Mouse (Mus musculus): Measurements from ENCODE around the gene Marc2. TPM values are rescaled to one million over a fixed set of nuclear protein-coding genes. Genes with fewer than 3 reads are reported as not detected.
A peak's percentile ranks its signal among the peaks of the same experiment; 100 is the strongest.

The Marc2 gene
- polyA plus RNA-seq, 1 experiment from 2014 or later: 97.3 TPM

DNA sequence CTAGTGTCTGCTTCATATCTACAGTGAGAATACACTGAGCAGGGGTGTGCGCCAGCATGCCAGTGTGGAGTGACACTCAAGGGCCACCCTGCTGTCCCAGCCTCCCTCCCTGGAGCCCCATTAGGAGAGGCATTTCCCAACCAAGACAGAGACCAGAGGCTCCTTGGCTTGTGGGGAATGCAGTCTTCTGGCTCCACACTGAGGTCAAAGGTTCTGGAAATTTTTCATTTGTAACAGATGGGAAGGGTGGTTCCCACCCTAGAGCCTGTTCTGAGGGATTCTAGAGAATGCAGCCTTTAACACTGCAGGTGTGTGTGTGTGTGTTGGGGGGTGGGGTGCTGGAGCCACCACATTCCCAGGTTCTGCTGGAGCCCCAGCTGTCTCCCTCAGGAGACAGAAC, 25.3 kb upstream of the Marc2 start:
- peaks cover 3% of the 10 kb centered on the region; the same call in 1 of the 2 replicates for H3K4me1 ChIP-seq
- 83% methylated on average over 1 of the region's 1 CpGs for WGBS
- H3K9ac ChIP-seq (replicated peaks): no peak overlapping the region
- no peak overlapping the region for H3K27ac ChIP-seq (replicated peaks)
- H3K27me3 ChIP-seq: peaks cover 17% of the 10 kb centered on the region
- no peaks in the 10 kb centered on the region for H3K9me3 ChIP-seq
- no peak overlapping the region for H3K4me3 ChIP-seq
- no peak overlapping the region for H3K4me2 ChIP-seq (replicated peaks)
- no peak for ATAC-seq (ENCODE audit: low FRiP score, low read depth)
- H3K36me3 ChIP-seq: no peaks in the 10 kb centered on the region

DNA sequence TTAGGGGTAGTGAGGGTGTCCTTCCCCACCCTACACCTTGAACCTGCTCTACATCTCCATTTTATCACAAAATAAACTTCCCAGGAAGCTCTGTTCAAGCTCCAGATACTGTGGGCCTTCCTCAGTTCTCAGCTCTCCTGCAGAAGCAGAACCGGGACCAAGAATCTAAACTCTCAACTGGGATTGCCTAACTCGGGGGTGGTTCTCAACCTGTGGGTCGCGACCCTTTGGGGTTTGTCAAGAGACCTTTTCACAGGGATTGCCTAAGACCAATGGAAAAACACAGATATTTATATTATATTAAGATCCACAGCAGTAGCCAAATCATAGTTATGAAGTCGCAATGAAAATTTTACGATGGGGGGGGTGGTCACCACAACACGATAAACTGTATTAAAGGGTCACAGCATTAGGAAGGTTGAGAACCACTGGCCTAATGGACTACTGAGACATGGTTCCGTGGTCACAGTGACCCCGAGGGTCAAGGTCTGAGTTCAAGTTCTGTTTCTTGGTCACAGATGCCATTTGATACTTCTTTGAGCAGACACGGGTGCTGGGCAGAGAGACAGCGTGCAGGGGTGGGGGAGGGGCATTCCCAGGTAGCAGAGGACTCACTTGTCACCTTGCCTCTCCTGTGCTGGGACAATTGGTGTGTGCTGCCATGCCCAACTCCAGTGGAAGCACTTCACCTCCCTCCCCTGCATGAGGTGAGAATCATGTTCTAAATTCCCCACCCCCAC, 24.6 kb upstream of the Marc2 start:
- H3K4me1 ChIP-seq: peaks cover 3% of the 10 kb centered on the region; the same call in 1 of the 2 replicates
- no peaks in the 10 kb centered on the region for H3K9me3 ChIP-seq
- no peak overlapping the region for H3K4me2 ChIP-seq (replicated peaks)
- H3K9ac ChIP-seq (replicated peaks): no peak overlapping the region
- no peak overlapping the region for H3K27ac ChIP-seq (replicated peaks)
- H3K36me3 ChIP-seq: no peaks in the 10 kb centered on the region
- 84% methylated on average over 11 of the region's 11 CpGs for WGBS
- H3K4me3 ChIP-seq: no peak overlapping the region
- no peak for ATAC-seq (ENCODE audit: low FRiP score, low read depth)
- peaks cover 19% of the 10 kb centered on the region for H3K27me3 ChIP-seq

DNA sequence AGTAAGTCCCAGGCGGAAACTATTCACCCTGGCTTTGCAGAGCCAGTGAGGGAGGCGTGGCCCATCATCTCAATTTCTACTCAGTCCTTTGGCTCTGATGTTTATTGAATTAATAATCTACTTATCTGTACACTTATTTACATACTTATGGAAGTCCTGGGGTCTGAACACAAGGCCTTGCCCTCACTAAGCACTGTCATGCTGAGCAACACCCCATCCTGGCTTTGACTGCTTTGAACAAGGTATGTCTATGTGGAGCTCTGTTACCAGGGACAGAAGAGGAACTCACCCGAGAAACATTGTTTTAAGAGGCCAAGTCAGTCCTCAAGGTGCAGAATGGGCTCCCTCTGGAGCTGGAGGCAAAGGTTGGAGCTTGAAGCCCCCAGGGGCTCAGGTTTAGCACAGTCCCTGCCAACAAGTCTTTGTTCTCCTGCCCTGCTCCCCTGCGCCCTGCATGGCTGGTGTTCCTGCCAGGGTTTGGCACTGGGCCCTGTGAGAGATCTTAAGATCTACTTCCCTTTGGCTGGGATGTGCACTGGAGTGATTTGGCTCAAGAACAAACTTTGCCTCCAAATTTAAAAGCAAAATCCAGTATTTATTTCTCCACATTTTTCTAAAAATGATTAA, 23.8 kb upstream of the Marc2 start:
- Histone ChIP-seq H3K9me3 (no peaks in the 10 kb centered on the region), H3K36me3 (no peaks in the 10 kb centered on the region), H3K4me1 (peaks cover 3% of the 10 kb centered on the region; the same call in 1 of the 2 replicates), H3K4me3 (no peak overlapping the region), H3K9ac (replicated peaks) (no peak overlapping the region), H3K27ac (replicated peaks) (no peak overlapping the region), H3K27me3 (peaks cover 19% of the 10 kb centered on the region), H3K4me2 (replicated peaks) (no peak overlapping the region)
- WGBS: 48% methylated on average over 4 of the region's 4 CpGs
- ATAC-seq (ENCODE audit: low FRiP score, low read depth): no peak

DNA sequence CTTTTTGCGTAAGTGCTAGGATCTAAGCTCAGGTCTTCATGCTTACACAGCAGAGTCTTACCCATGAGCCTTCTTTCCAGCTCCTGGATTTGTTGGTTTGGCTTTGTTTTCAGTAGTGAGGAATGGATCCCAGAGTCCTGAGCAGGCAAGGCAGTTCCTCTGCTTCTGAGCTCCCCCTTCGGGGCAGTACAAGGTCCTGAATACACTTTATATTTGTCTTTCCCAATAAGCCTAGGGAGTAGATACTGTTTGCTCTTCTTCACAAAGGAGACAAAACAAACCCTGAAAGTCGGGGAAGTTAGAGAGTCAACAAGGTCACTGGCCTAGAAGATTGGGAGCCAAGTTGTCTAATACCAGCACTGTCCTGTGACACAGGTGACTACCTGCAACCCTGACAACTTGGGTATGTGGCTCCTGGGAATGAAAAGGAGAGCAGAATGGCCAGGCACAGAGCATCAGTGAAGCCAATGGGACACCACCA, 21.4 kb upstream of the Marc2 start:
- ATAC-seq (ENCODE audit: low FRiP score, low read depth): no peak
- Histone ChIP-seq H3K4me1 (peaks cover 3% of the 10 kb centered on the region; the same call in 1 of the 2 replicates), H3K4me3 (no peak overlapping the region), H3K27ac (replicated peaks) (no peak overlapping the region), H3K9ac (replicated peaks) (no peak overlapping the region), H3K9me3 (no peaks in the 10 kb centered on the region), H3K36me3 (no peaks in the 10 kb centered on the region), H3K27me3 (peaks cover 13% of the 10 kb centered on the region), H3K4me2 (replicated peaks) (no peak overlapping the region)
- 68% methylated on average over 3 of the region's 3 CpGs for WGBS

DNA sequence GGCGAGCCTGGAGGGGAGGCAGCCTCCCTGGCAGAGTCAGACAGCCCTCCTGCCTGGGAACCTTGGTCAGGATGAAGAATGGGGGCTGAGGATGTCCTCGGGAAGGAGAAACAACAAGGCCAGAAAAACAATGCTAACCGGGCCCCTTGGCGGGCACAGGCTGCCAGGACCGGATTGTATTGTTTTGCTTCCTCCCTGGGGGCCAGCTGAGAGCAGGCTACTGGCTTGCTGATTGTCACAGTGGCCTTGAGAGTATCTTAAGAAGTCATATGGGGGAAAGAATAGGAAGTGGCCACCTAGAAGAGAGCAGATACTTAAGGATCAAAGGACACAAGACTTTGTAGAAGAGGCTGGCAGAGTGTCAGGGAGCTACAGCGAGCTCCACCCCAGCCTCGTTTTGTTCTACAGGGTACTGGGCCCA, 18.1 kb upstream of the Marc2 start:
- no peak overlapping the region for H3K4me3 ChIP-seq
- H3K9ac ChIP-seq (replicated peaks): no peak overlapping the region; the same call in 1 of the 2 replicates
- WGBS: 13% methylated on average over 7 of the region's 7 CpGs
- H3K27ac ChIP-seq (replicated peaks): no peak overlapping the region
- no peaks in the 10 kb centered on the region for H3K36me3 ChIP-seq
- no peak for ATAC-seq (ENCODE audit: low FRiP score, low read depth)
- no peaks in the 10 kb centered on the region for H3K4me1 ChIP-seq
- no peaks in the 10 kb centered on the region for H3K9me3 ChIP-seq
- H3K4me2 ChIP-seq (replicated peaks): no peak overlapping the region
- H3K27me3 ChIP-seq: peaks cover 6% of the 10 kb centered on the region

DNA sequence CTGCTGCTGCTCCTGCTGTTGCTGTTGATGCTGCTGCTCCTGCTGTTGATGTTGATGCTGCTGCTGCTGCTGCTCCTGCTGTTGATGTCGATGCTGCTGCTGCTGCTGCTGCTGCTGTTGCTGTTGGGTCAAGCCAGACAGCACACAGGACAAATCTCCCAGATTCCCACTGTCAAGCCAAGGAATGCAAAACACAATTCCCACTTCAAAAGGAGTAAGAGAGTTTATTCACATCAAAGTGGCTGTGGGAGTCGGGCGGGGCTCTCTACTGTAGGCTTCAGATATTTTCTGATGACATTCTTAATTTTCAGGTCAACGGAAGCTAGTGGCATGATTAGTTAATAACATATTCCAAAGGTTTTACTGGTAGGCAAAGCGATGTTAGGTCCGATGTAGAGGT, 16.4 kb upstream of the Marc2 start:
- Histone ChIP-seq H3K27me3 (peaks cover 6% of the 10 kb centered on the region), H3K9me3 (no peaks in the 10 kb centered on the region), H3K4me2 (replicated peaks) (no peak overlapping the region), H3K27ac (replicated peaks) (no peak overlapping the region), H3K4me3 (no peak overlapping the region), H3K9ac (replicated peaks) (no peak overlapping the region), H3K4me1 (no peaks in the 10 kb centered on the region), H3K36me3 (no peaks in the 10 kb centered on the region)
- ATAC-seq (ENCODE audit: low FRiP score, low read depth): no peak
- WGBS: 85% methylated on average over 6 of the region's 6 CpGs

DNA sequence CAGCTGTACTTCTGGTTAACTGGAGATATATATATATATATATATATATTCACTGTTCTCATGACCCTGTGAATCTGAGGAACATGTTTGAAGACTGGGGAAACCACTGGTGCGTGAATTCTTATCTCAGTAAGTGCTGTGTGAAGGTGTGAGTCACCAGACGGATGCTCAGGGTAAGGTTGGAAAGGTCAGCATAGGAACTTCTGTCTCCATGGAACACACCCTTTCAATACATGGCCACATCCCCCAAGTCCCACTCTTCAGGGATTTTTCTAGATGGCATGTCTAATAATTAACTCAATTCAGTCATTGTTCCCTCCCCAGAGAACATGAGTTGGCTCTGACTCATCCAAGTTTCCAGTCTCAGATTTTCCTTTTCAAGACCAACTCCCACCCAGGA, 15.3 kb upstream of the Marc2 start:
- Histone ChIP-seq H3K27me3 (peaks cover 2% of the 10 kb centered on the region), H3K9ac (replicated peaks) (no peak overlapping the region), H3K36me3 (no peaks in the 10 kb centered on the region), H3K27ac (replicated peaks) (no peak overlapping the region), H3K9me3 (no peaks in the 10 kb centered on the region), H3K4me3 (no peak overlapping the region), H3K4me2 (replicated peaks) (no peak overlapping the region), H3K4me1 (no peaks in the 10 kb centered on the region)
- WGBS: 85% methylated on average over 2 of the region's 2 CpGs
- no peak for ATAC-seq (ENCODE audit: low FRiP score, low read depth)

DNA sequence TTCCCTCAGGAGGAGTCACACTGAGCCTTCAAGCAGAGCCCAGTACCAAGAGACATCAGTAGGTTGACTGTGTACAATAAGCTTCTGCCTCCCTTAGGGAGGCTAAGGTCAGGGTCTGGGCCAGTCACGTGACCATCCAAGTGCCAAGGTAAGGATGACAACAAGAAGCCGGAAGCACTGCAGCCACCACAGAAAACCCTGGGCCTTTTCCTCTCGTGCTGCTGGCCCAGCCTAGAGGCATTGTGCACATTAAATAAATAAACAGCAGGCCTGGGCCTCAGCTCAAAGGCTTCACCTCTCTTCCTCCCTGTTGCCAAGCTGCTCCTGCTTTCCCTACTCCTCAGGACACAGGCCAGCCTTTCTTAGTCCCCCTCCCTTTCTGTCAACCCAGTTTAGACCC, 14.0 kb upstream of the Marc2 start:
- Histone ChIP-seq H3K9ac (replicated peaks) (no peak overlapping the region), H3K4me2 (replicated peaks) (no peak overlapping the region), H3K4me1 (no peaks in the 10 kb centered on the region), H3K27ac (replicated peaks) (no peak overlapping the region), H3K4me3 (no peak overlapping the region), H3K9me3 (no peaks in the 10 kb centered on the region), H3K36me3 (no peaks in the 10 kb centered on the region), H3K27me3 (no peaks in the 10 kb centered on the region; the same call in 1 of the 2 replicates)
- WGBS: 61% methylated on average over 3 of the region's 3 CpGs
- ATAC-seq (ENCODE audit: low FRiP score, low read depth): no peak

DNA sequence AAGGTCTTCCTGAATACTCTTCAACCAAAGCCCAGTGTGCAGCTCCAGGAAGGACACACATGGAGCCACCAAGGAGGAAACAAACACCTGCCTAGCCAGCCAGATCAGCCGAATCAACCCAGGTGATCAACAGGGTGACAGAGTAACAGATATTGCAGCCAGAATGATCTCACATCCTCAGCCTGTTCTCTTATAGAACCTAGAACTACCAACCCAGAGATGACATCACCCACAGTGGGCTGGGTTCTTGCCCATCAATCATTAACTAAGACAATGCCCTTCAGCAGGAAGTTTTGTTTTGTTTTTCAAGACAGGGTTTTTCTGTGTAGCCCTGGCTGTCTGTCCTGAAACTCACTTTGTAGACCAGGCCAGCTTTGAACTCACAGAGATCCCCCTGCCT, 12.0 kb upstream of the Marc2 start:
- H3K4me3 ChIP-seq: no peak overlapping the region
- H3K9ac ChIP-seq (replicated peaks): no peak overlapping the region
- H3K27ac ChIP-seq (replicated peaks): no peak overlapping the region
- peaks cover 6% of the 10 kb centered on the region for H3K27me3 ChIP-seq
- no peaks in the 10 kb centered on the region; the same call in 1 of the 2 replicates for H3K4me1 ChIP-seq
- 86% methylated on average over 1 of the region's 1 CpGs for WGBS
- no peaks in the 10 kb centered on the region for H3K36me3 ChIP-seq
- H3K4me2 ChIP-seq (replicated peaks): no peak overlapping the region
- no peak for ATAC-seq (ENCODE audit: low FRiP score, low read depth)
- no peaks in the 10 kb centered on the region for H3K9me3 ChIP-seq

DNA sequence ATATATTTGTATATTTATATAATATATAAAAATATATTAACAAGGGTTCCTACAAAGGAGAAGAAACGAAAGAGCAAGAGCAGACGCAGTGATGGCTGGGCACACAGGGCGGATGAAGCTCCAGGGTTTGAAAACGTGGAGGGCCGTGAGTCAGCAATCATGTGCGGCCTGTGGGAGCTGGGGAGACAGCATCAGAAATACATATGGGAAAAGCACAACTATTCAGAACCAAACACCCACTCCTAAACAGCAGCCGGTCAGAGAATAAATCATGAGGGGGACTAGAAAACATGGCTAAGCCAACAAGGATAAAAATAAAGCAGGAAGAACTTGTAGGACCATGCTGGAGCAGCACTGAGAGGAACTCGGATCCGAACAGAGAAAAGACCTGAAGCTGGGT, 11.0 kb upstream of the Marc2 start:
- Histone ChIP-seq H3K4me2 (replicated peaks) (no peak overlapping the region), H3K9me3 (no peaks in the 10 kb centered on the region), H3K27me3 (peaks cover 6% of the 10 kb centered on the region), H3K4me3 (no peak overlapping the region), H3K27ac (replicated peaks) (no peak overlapping the region), H3K4me1 (peaks cover 3% of the 10 kb centered on the region), H3K36me3 (no peaks in the 10 kb centered on the region), H3K9ac (replicated peaks) (no peak overlapping the region)
- no peak for ATAC-seq (ENCODE audit: low FRiP score, low read depth)
- 88% methylated on average over 9 of the region's 9 CpGs for WGBS

DNA sequence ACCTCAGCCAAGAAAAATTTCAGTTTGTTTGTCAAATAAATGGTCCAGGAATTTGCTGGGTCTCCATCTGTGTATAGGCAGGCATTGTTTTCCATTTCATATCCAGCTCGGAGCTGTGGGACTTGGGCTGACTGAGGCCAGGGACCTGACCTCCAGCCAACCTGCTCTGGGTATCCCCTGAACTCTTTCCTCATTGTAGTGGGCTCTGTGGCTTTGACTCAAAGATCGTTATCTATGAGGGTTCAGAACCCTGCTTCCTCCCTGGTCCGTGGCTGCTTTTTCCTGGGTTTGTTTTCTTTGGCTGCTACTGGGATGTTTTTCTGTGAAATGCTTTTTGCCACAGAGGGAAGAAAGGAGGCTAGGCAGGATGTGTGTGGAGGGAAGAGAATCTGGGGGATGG, 7.7 kb upstream of the Marc2 start:
- H3K9ac ChIP-seq (replicated peaks): no peak overlapping the region
- WGBS: 75% methylated on average over 3 of the region's 3 CpGs

DNA sequence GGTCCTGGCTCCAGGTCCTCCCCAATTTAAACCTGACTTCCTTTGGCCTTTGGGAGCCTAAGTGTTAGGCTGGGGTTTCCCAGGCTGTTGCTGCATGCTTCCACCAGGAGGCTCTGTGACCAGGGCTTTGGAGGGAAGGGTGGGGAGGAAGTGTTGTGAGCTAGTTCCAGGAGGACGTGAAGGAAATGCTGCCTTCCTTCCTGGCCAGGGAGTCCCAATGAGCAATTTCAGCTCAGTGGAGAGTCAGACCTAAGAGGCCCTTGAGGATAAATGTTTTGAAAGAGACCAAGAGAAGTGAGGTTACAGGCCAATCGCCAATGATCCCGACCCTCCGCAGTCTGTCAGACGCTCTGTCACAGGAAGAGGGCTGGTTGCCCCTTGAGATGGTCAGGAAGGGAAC, 7.1 kb upstream of the Marc2 start:
- Histone ChIP-seq H3K36me3 (no peaks in the 10 kb centered on the region), H3K4me2 (replicated peaks) (peak overlapping the region; percentile 39), H3K27me3 (peaks cover 27% of the 10 kb centered on the region), H3K4me3 (no peak overlapping the region), H3K9ac (replicated peaks) (0 out of 2 replicates have a peak overlapping the region, but pooled peaks have one; percentile 24), H3K9me3 (no peaks in the 10 kb centered on the region), H3K27ac (replicated peaks) (0 out of 2 replicates have a peak overlapping the region, but pooled peaks have one; percentile 15), H3K4me1 (peaks cover 8% of the 10 kb centered on the region)
- WGBS: 22% methylated on average over 5 of the region's 5 CpGs
- ATAC-seq (ENCODE audit: low FRiP score, low read depth): 0 out of 2 replicates have a peak, but pooled peaks have one; percentile 28

More for the DNA sequence above, 7.7 kb upstream of the Marc2 start:
- Histone ChIP-seq H3K9me3 (no peaks in the 10 kb centered on the region), H3K4me2 (replicated peaks) (no peak overlapping the region; the same call in 1 of the 2 replicates), H3K36me3 (no peaks in the 10 kb centered on the region), H3K27me3 (peaks cover 22% of the 10 kb centered on the region), H3K4me1 (peaks cover 8% of the 10 kb centered on the region), H3K4me3 (no peak overlapping the region), H3K27ac (replicated peaks) (0 out of 2 replicates have a peak overlapping the region, but pooled peaks have one; percentile 15)
- ATAC-seq (ENCODE audit: low FRiP score, low read depth): no peak
